Mouse (Mus musculus) gastrocnemius, adult 2 months (tissue): ENCODE measurements at regions not wholly inside any gene's neighbourhood (a gene's known extent, or its start where the extent isn't known, plus 50 kb on each side); places are given as distances from the start of the nearest gene placed in this dataset.

Source experiments
- DNase-seq: peaks from one replicate; pipeline ENCODE4 v3.0.0; 2022
- H3K27ac ChIP-seq: fragments of 200-600 bp; 2 replicates; pipeline ENCODE4 v1.8.1; 2022; ENCODE audit warnings: mild to moderate bottlenecking
- H3K4me3 ChIP-seq: fragments of 200-600 bp; 2 replicates; pipeline ENCODE4 v1.8.1; 2022; ENCODE audit warnings: mild to moderate bottlenecking, moderate library complexity
- CTCF ChIP-seq: fragments of 200-600 bp; IDR thresholded peaks from 2 replicates; pipeline ENCODE4 v1.8.1; 2022; ENCODE audit warnings: antibody characterized with exemption, mild to moderate bottlenecking, moderate library complexity
- intact Hi-C: fragments of 180-260 bp; cut with DNase I; formaldehyde crosslinking; loops from one replicate; pipeline ENCODE4 v1.15.1; 2025

- Histone ChIP-seq H3K27ac (peak overlapping the region; percentile 91), H3K4me3 (peak overlapping the region; percentile 54)
- TF ChIP-seq CTCF: no peak
- intact Hi-C loops: loop anchor here (10.0 kb wide), 1 partner anchor 346 kb away; no protein-coding TSS in a partner anchor
- peak; percentile 69 for DNase-seq
Measured at GRCm38 (mm10) chr12:79880751-79881261, 232.0 kb downstream of the Zfp36l1 start.

- peak overlapping the region; percentile 54; the same call in 1 of the 2 replicates for H3K4me3 ChIP-seq
- no peak for DNase-seq
- intact Hi-C loops: loop anchor here (10.0 kb wide), 1 partner anchor 346 kb away; no protein-coding TSS in a partner anchor
- H3K27ac ChIP-seq: peak overlapping the region; percentile 91
- no peak for TF ChIP-seq CTCF
Measured at GRCm38 (mm10) chr12:79880346-79880745, 232.5 kb downstream of the Zfp36l1 start.

- peak; percentile 68 for DNase-seq
- Histone ChIP-seq H3K4me3 (peak overlapping the region; percentile 15; the same call in 1 of the 2 replicates), H3K27ac (peak overlapping the region; percentile 91)
- no peak for TF ChIP-seq CTCF
- intact Hi-C loops: loop anchor here (2.0 to 10.0 kb wide), 3 partner anchors 15 to 345 kb away; no protein-coding TSS in a partner anchor
Measured at GRCm38 (mm10) chr12:79879918-79880273, 232.9 kb downstream of the Zfp36l1 start.

- DNase-seq: peak; percentile 79
- Histone ChIP-seq H3K27ac (peak overlapping the region; percentile 91), H3K4me3 (peak overlapping the region; percentile 15; the same call in 1 of the 2 replicates)
- intact Hi-C loops: loop anchor here (2.0 to 5.0 kb wide), 2 partner anchors 15 to 82 kb away; no protein-coding TSS in a partner anchor
- TF ChIP-seq CTCF: no peak
Measured at GRCm38 (mm10) chr12:79879093-79879917, 233.5 kb downstream of the Zfp36l1 start.

GRCm38 (mm10) chr12:79878766-79879092 lies 234.1 kb downstream of the Zfp36l1 start:
- no peak overlapping the region for H3K4me3 ChIP-seq
- H3K27ac ChIP-seq: peak overlapping the region; percentile 91
- no peak for TF ChIP-seq CTCF
- DNase-seq: peak; percentile 20
- intact Hi-C loops: loop anchor here (2.0 to 5.0 kb wide), 2 partner anchors 14 to 81 kb away; no protein-coding TSS in a partner anchor

GRCm38 (mm10) chr12:79878163-79878562 lies 234.7 kb downstream of the Zfp36l1 start:
- peak; percentile 18 for DNase-seq
- Histone ChIP-seq H3K4me3 (no peak overlapping the region), H3K27ac (peak overlapping the region; percentile 91)
- intact Hi-C loops: loop anchor here (2.0 to 5.0 kb wide), 2 partner anchors 13 to 81 kb away; no protein-coding TSS in a partner anchor
- TF ChIP-seq CTCF: no peak

- intact Hi-C loops: no loop called here
- Histone ChIP-seq H3K27ac (no peak overlapping the region), H3K4me3 (no peak overlapping the region)
- no peak for TF ChIP-seq CTCF
- no peak for DNase-seq
Measured at GRCm38 (mm10) chr12:79874333-79874732, 238.5 kb downstream of the Zfp36l1 start.

- intact Hi-C loops: loop anchor here (2.0 kb wide), 1 partner anchor 14 kb away; no protein-coding TSS in a partner anchor
- DNase-seq: peak; percentile 83
- H3K27ac ChIP-seq: peak overlapping the region; percentile 88
- no peak for TF ChIP-seq CTCF
- H3K4me3 ChIP-seq: peak overlapping the region; percentile 53; the same call in 1 of the 2 replicates
Measured at GRCm38 (mm10) chr12:79865179-79865552, 247.6 kb downstream of the Zfp36l1 start.

GRCm38 (mm10) chr12:79864346-79865178 lies 248.3 kb downstream of the Zfp36l1 start:
- intact Hi-C loops: loop anchor here (2.0 kb wide), 1 partner anchor 14 kb away; no protein-coding TSS in a partner anchor
- peak overlapping the region; percentile 53 for H3K4me3 ChIP-seq
- peak; percentile 80 for DNase-seq
- peak overlapping the region; percentile 88 for H3K27ac ChIP-seq
- no peak for TF ChIP-seq CTCF
